Mouse (Mus musculus): ENCODE measurements around the gene Appl2.

DNA sequence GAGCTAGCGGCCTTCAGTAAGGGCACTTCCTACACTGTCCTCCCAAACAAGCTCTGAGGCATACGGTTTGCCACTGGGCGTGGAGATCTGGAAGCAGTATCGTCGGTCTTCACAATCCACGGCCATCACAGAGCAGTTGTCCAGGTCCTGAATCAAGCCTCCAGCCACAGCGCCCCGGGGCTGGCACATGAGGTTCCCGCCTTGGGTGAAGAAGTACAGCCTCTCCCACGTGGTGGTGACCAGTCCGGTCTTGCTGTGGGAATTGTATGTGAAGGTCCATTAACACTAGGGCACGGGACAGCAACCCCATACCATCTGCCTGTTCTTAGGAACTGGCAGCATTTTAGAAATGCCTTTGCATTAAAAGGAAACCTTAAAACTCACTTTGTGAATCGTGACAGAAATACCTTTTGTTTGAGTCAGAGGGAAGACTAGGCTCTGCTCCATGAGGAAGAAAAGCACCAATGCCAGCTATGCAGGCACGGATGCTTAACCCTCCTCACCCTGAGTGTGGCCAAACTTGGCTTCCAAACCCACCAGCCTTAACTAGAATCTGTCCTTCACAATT is 35.8 kb downstream of the Appl2 start:
- TF ChIP-seq TAL1 (conservative IDR thresholded peaks at IDR 0.05; ENCODE audit: low read depth, low read length) (no peak), CTCF (IDR thresholded peaks at IDR 0.05; ENCODE audit: low read depth, low read length) (no peak), POLR2AphosphoS5 (IDR thresholded peaks at IDR 0.05; ENCODE audit: insufficient replicate concordance, low read depth, low read length) (no peak), GATA1 (IDR thresholded peaks at IDR 0.05; ENCODE audit: borderline replicate concordance, low read length) (no peak)
